Mouse (Mus musculus) left cerebral cortex, adult 2 months (tissue): Measurements from ENCODE around the gene Gm49450. TPM values are rescaled to one million over a fixed set of nuclear protein-coding genes. Genes with fewer than 3 reads are reported as not detected.

Experiments
- DNase-seq, 2 experiments: peaks; one replicate each; pipeline ENCODE4 v3.0.0; 2021 to 2022; ENCODE audit warnings: low spot score in 2 of 2, mixed read lengths in 1 of 2; ENCODE audit errors: extremely low spot score in 1 of 2
- H3K27ac ChIP-seq: fragments of 200-600 bp; 2 replicates; pipeline ENCODE4 v1.8.1; 2022
- H3K4me3 ChIP-seq: fragments of 200-600 bp; 2 replicates; pipeline ENCODE4 v1.8.1; 2022
- CTCF ChIP-seq: fragments of 200-600 bp; IDR thresholded peaks from 2 replicates; pipeline ENCODE4 v1.8.1; 2022; ENCODE audit warnings: antibody characterized with exemption, mild to moderate bottlenecking, moderate library complexity
- intact Hi-C: fragments of 180-260 bp; cut with DNase I; formaldehyde crosslinking; loops from one replicate; pipeline ENCODE4 v1.15.1; 2025
- total RNA-seq, 2 experiments: library from RNA; stranded (reverse); gene quantifications; 2 replicates each; pipeline ENCODE4 v1.2.3; 2021

The Gm49450 gene
- total RNA-seq, 2 experiments from 2014 or later, result not detected

DNA sequence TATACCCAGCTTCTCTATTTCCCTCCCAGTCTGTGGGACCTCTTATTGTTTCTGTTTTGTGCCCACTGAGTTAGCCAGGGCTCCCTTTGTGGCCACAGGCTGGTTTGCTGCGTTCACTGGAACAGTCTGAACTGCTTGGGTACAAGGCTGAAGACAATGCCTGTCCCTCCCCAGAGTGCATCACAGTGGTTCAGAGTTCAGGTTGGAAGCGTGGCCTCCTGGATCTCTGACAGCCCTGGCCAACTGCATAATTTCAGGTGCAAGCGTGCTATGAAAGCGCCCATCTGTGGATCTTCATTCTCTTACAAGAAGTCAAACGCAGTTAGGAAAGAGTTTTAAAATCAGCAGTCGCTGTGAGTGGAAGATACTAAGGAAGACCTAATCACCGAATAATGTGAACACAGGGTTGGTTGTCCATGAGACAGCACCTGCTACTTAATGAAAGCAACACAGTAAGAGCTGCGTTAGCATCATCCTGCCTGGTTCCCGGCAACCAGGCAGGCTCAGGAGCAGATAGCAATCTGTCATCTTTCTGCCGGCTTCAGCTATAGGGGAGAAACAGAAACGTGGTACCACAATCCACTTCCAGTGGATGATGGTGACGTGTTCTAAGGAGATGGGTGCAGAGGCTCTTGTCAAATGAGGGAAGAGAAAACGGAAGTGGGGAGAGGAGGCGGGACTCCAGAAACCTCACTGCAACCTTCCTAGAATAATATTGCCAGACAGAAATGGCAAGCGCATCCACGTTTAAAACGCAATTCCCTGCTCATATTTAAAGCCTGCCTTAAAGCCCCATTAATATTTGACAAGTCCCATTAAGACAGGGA is 38.9 kb upstream of the Gm49450 start:
- DNase-seq, result peak; percentile 63 to 71
- Histone ChIP-seq H3K4me3 (peak overlapping the region; percentile 46), H3K27ac (peak overlapping the region; percentile 95)
- intact Hi-C loops, result loop anchor here (2.0 to 5.0 kb wide), 2 partner anchors 21 to 120 kb away; partner anchors contain the start of gene Kmt2d
- no peak for TF ChIP-seq CTCF

DNA sequence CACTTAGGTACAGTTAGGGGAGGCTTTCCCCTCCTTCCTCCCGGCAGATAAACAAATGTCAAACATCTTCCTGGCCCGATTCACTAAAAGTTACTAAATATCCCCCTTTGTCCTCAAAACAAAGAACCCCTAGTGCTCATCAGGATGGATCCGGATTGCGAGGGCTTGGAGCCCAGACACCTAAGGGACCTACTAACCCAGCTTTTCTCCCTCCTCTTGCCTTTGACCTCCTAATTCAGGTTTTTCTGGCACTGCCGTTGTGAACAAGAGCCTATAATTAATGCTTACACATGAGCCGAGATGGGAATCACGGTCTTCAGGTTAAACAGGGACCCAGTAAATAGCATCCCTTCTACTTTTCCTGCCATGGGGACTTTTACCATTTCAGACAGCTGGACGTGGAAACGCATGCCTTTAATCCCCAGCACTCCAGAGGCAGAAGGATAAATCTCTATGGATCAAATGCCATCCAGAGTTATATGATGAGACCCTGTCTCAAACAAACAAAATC is 38.2 kb upstream of the Gm49450 start:
- TF ChIP-seq CTCF, result no peak
- intact Hi-C loops, result loop anchor here (2.0 to 5.0 kb wide), 2 partner anchors 21 to 119 kb away; partner anchors contain the start of gene Kmt2d
- Histone ChIP-seq H3K4me3 (no peak overlapping the region), H3K27ac (peak overlapping the region; percentile 95)
- no peak for DNase-seq

DNA sequence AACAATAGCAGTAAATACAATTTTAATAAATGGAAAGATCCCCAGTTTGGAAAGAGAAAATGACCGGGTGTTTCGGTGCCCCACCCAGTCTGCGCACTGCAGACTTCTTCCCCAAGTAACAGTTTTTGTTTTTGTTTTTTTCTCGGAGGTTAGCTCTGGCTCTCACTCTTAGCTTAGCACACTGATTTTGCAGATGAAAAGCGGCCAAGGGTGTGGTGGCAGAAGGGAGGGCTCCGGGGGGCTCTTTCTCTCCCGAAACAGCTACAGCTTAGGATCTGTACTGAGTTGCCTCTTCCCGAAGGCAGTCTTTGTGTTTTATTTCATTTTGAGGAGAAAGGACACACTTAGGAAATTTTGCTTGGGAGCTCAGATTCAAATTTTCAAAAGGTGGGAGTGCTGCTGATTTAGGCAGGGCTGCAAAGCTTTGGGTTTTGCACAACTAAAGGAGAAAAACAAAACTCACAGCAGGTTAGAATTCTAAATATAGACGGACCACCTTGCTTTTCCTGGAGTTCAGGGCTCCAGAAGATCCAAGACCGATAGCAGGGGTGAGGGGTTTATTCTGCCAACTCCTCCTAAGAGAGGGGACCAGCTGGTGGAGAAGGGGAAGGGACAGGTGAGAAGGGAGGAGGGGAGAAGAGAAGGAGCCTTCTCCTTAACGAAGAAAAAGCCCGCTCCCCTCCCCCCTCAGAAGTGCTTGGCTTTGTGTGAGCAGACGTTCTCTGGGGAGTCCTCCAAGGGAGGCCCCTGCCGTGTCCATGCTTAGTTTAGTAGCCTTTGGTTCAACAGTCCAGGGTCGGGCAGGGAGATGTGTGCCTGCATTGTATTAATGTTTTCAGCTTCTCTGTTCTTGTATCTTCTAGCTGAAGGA is 37.6 kb upstream of the Gm49450 start:
- intact Hi-C loops, result loop anchor here (5.0 kb wide), 1 partner anchor 119 kb away; the partner anchor contains the start of gene Kmt2d
- no peak overlapping the region for H3K4me3 ChIP-seq
- TF ChIP-seq CTCF, result no peak
- H3K27ac ChIP-seq, result peak overlapping the region; percentile 95
- no peak for DNase-seq

GRCm38 (mm10) chr15:98989701-98990430 is 36.5 kb upstream of the Gm49450 start:
- Histone ChIP-seq H3K27ac (peak overlapping the region; percentile 95; the same call in 1 of the 2 replicates), H3K4me3 (no peak overlapping the region)
- intact Hi-C loops, result loop anchor here (5.0 kb wide), 1 partner anchor 118 kb away; the partner anchor contains the start of gene Kmt2d
- no peak for TF ChIP-seq CTCF
- no peak for DNase-seq

DNA sequence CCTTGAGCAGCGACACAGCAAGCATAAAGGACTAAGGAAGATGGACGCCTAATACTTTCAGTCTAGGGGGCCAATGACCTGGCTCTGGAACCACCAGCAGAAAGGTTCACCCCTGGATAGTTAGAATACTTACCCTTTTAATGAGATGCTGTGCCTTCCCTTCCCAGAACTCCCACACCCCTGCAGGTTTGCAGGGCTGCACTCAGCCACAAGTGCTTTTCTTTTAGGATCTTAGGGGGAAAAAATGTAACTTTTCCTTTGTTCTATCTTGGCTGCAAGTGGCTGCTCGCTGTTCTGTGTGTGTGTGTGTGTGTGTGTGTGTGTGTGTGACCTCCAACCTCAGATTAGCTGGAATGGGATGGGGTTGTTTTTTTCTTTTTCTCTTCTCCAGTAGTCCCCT is 35.4 kb upstream of the Gm49450 start:
- H3K27ac ChIP-seq, result no peak overlapping the region
- intact Hi-C loops, result no loop called here
- no peak for TF ChIP-seq CTCF
- DNase-seq, result no peak
- H3K4me3 ChIP-seq, result no peak overlapping the region

DNA sequence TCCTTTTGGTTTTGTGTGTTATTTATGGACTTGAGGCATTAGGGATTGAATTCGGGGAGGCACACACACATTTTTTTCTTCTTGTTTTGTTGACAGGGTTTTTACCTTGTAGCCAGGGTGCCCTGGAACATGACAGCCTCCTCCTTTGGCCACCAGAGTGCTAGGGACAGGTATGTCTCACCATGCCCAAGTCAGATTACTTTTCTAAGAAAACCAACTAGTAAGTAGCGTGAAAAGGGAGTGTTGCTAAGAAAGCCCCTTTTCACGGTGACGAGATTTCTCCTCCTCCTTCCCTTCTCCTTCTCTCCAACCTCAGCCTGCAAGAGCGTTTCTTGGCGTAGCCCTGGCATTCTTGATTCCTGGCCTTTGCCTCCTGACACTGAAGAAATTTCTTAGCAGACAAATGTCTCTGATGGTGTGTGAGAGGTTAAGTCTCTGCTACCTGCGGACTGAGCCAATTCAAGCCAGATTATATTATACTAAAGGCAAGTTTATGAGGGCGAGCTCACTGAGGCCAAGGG is 34.4 kb upstream of the Gm49450 start:
- intact Hi-C loops, result no loop called here
- peak overlapping the region; percentile 99 for H3K27ac ChIP-seq
- no peak overlapping the region for H3K4me3 ChIP-seq
- no peak for TF ChIP-seq CTCF
- DNase-seq, result no peak

DNA sequence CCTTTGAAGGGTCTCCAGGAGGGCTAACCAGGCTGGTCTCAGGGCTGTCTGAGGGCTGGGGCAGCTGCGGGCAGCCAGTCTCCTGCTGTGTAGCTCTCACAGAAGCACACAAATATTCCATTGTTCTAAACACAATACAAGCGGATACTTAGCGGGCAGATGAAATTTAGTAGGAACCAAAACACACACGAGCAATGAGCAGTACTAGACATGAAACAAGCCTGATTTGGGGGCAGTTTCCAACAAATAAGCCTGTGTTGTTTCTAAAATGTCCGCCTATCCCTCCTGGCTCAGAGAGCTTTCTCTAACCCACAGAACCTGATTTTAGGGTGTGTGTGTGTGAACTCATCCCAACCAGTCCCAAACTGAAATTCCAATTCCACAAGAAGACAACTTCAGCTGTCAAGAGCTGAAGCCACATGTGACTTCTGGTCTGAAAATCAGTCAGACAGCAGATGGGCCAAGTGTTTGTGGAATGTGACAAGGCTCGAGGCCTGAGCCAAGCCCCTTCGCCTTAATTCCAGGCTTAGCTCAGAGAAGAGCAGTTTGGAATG is 33.8 kb upstream of the Gm49450 start:
- intact Hi-C loops, result no loop called here
- Histone ChIP-seq H3K27ac (peak overlapping the region; percentile 99), H3K4me3 (no peak overlapping the region)
- no peak for DNase-seq
- TF ChIP-seq CTCF, result no peak

- no peak for DNase-seq
- TF ChIP-seq CTCF, result no peak
- Histone ChIP-seq H3K27ac (peak overlapping the region; percentile 99), H3K4me3 (peak overlapping the region; percentile 68)
- intact Hi-C loops, result loop anchor here (2.0 kb wide), 1 partner anchor 33 kb away; the partner anchor contains the start of genes Gm49450 and Tuba1a
Measured at GRCm38 (mm10) chr15:98985982-98986715, 32.8 kb upstream of the Gm49450 start.

- peak overlapping the region; percentile 68 for H3K4me3 ChIP-seq
- H3K27ac ChIP-seq, result peak overlapping the region; percentile 99
- intact Hi-C loops, result loop anchor here (2.0 kb wide), 1 partner anchor 33 kb away; the partner anchor contains the start of genes Gm49450 and Tuba1a
- TF ChIP-seq CTCF, result no peak
- DNase-seq, result peak; percentile 70 to 73
Measured at GRCm38 (mm10) chr15:98985240-98985981, 32.1 kb upstream of the Gm49450 start.
